Mouse (Mus musculus): ENCODE measurements around the gene Ptrh1. TPM values are rescaled to one million over a fixed set of nuclear protein-coding genes. Genes with fewer than 3 reads are reported as not detected.

The Ptrh1 gene
- total and polyA plus RNA-seq, 3 experiments, result 1.4 to 9.2 (median 4.6) TPM

- peaks cover 0 to 9% of the 10 kb centered on the region in 2 experiments for H3K36me3 ChIP-seq (replicated peaks in 1 of 2; ENCODE audit: control insufficient read depth in 1 of 2, insufficient read depth in 1 of 2, low read length in 1 of 2)
- dilution Hi-C loops (cut with MboI; ENCODE audit: extremely low pct_ligation_motif_present, extremely low pct_unique_long_range_greater_than_20kb, low sequenced_read_pairs), result no loop called here
- H3K27ac ChIP-seq (ENCODE audit: insufficient read depth, low read depth), result no peak overlapping the region
- no peak for TF ChIP-seq MEF2A (IDR thresholded peaks at IDR 0.05; ENCODE audit: borderline replicate concordance, low read depth, low read length)
- TF ChIP-seq ETS1 (conservative IDR thresholded peaks at IDR 0.05; ENCODE audit: low read depth, low read length), result 0 out of 2 replicates have a peak, but pooled peaks have one; percentile 16
- TF ChIP-seq POLR2AphosphoS2 (IDR thresholded peaks at IDR 0.05; ENCODE audit: low read depth, low read length), result no peak
- TF ChIP-seq ZKSCAN1 (IDR thresholded peaks at IDR 0.05; ENCODE audit: borderline replicate concordance, low read depth, low read length), result no peak
- peak; percentile 14; the same call in 1 of the 2 replicates for TF ChIP-seq CHD2 (IDR thresholded peaks at IDR 0.05; ENCODE audit: low read length)
- no peak for TF ChIP-seq ZC3H11A (IDR thresholded peaks at IDR 0.05; ENCODE audit: low read depth, low read length)
- TF ChIP-seq BHLHE40 (IDR thresholded peaks at IDR 0.05; ENCODE audit: low read depth, low read length), result 0 out of 2 replicates have a peak, but pooled peaks have one; percentile 3
- 0 out of 2 replicates have a peak, but pooled peaks have one; percentile 17 for TF ChIP-seq NELFE (IDR thresholded peaks at IDR 0.05; ENCODE audit: low read depth, low read length)
- TF ChIP-seq MAZ (IDR thresholded peaks at IDR 0.05; ENCODE audit: low read depth, low read length), result no peak
- no peak for TF ChIP-seq RAD21 (IDR thresholded peaks at IDR 0.05; ENCODE audit: low read depth, low read length)
- TF ChIP-seq RCOR1 (conservative IDR thresholded peaks at IDR 0.05; ENCODE audit: low read depth, low read length), result no peak
- no peak for TF ChIP-seq SMC3 (IDR thresholded peaks at IDR 0.05; ENCODE audit: low read depth, low read length)
- 0 out of 2 replicates have a peak, but pooled peaks have one; percentile 7 for TF ChIP-seq SIN3A (IDR thresholded peaks at IDR 0.05; ENCODE audit: low read length)
- no peak for TF ChIP-seq ELF1 (IDR thresholded peaks at IDR 0.05; ENCODE audit: low read depth, low read length)
- TF ChIP-seq NRF1 (IDR thresholded peaks at IDR 0.05; ENCODE audit: low read depth, low read length), result no peak
- H3K9me3 ChIP-seq (replicated peaks; ENCODE audit: low read length), result no peaks in the 10 kb centered on the region
- no peak overlapping the region for H3K4me3 ChIP-seq (replicated peaks in 1 of 3; ENCODE audit: low read depth in 2 of 3, low read length in 2 of 3, poor library complexity in 1 of 3)
- H3K4me2 ChIP-seq (ENCODE audit: insufficient read depth, low read depth, poor library complexity, severe bottlenecking), result no peak overlapping the region
- peak; percentile 35 for DNase-seq (ENCODE audit: extremely low read depth)
- in situ Hi-C loops (cut with MboI; ENCODE audit: low pct_ligation_motif_present, low pct_unique_long_range_greater_than_20kb, low sequenced_read_pairs), result no loop called here
- no peak overlapping the region for H3K9ac ChIP-seq (ENCODE audit: insufficient read depth, low read depth)
- no peaks in the 10 kb centered on the region for H3K27me3 ChIP-seq (replicated peaks)
- H3K4me1 ChIP-seq (ENCODE audit: control insufficient read depth in 1 of 2, insufficient read depth in 2 of 2), result peaks cover 3 to 56% of the 10 kb centered on the region in 2 experiments; a peak in 3 of 4 replicates
- no peaks in the 10 kb centered on the region for H3K79me2 ChIP-seq (replicated peaks; ENCODE audit: control insufficient read depth, extremely low read depth, insufficient read depth, poor library complexity, severe bottlenecking)
Observed at GRCm38 (mm10) chr2:32824181-32824580, 48.6 kb downstream of the Ptrh1 start.

GRCm38 (mm10) chr2:32824778-32825177 is 49.2 kb downstream of the Ptrh1 start:
- Histone ChIP-seq H3K9me3 (replicated peaks; ENCODE audit: low read length) (no peaks in the 10 kb centered on the region), H3K27me3 (replicated peaks) (no peaks in the 10 kb centered on the region), H3K4me1 (ENCODE audit: control insufficient read depth in 1 of 2, insufficient read depth in 2 of 2) (peaks cover 3 to 56% of the 10 kb centered on the region in 2 experiments; a peak in 3 of 4 replicates), H3K79me2 (replicated peaks; ENCODE audit: control insufficient read depth, extremely low read depth, insufficient read depth, poor library complexity, severe bottlenecking) (no peaks in the 10 kb centered on the region), H3K4me3 (replicated peaks in 1 of 3; ENCODE audit: low read depth in 2 of 3, low read length in 2 of 3, poor library complexity in 1 of 3) (no peak overlapping the region), H3K4me2 (ENCODE audit: insufficient read depth, low read depth, poor library complexity, severe bottlenecking) (no peak overlapping the region), H3K27ac (ENCODE audit: insufficient read depth, low read depth) (no peak overlapping the region), H3K36me3 (replicated peaks in 1 of 2; ENCODE audit: control insufficient read depth in 1 of 2, insufficient read depth in 1 of 2, low read length in 1 of 2) (peaks cover 0 to 7% of the 10 kb centered on the region in 2 experiments), H3K9ac (ENCODE audit: insufficient read depth, low read depth) (no peak overlapping the region)
- no peak for DNase-seq (ENCODE audit: extremely low read depth)
- TF ChIP-seq ZNF384 (IDR thresholded peaks at IDR 0.05; ENCODE audit: low read depth, low read length) (peak; percentile 63; the same call in 1 of the 2 replicates), SMC3 (IDR thresholded peaks at IDR 0.05; ENCODE audit: low read depth, low read length) (no peak)
- in situ Hi-C loops (cut with MboI; ENCODE audit: low pct_ligation_motif_present, low pct_unique_long_range_greater_than_20kb, low sequenced_read_pairs) (no loop called here), dilution Hi-C loops (cut with MboI; ENCODE audit: extremely low pct_ligation_motif_present, extremely low pct_unique_long_range_greater_than_20kb, low sequenced_read_pairs) (no loop called here)

All from CH12.LX (cell line).